Mouse (Mus musculus) ES-Bruce4 (cell line): ENCODE measurements around the gene Bmpr2.

ENCODE experiments used
- CTCF ChIP-seq: IDR thresholded peaks from one replicate; pipeline ENCODE4 v1.8.1; 2011; ENCODE audit warnings: low read depth, low read length
- EP300 ChIP-seq: IDR thresholded peaks from 2 replicates; pipeline ENCODE4 v1.6.1; 2011; ENCODE audit warnings: low read depth, low read length; ENCODE audit not compliant: insufficient read depth
- POLR2A ChIP-seq: IDR thresholded peaks from one replicate; pipeline ENCODE4 v1.8.1; 2011; ENCODE audit warnings: low read length; ENCODE audit not compliant: insufficient read depth

DNA sequence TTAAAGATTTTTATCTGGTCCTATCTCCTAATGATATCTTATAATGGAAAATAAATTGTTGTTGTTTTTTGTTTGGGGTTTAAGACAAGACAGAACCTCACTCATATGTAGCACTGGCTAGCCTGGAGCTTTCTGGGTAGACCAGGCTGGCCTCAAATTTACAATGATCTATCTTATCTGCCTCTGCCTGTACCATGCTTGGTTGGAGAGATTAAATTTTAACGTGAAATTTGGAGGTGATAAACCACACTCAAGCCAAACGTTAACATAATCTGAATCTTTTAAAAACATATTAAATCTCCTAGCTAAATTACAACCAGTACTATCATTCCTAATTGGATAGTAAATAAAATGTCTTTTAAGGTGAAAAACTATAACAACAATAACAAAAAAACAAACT, 66.2 kb downstream of the Bmpr2 start:
- TF ChIP-seq CTCF: no peak
- TF ChIP-seq POLR2A: no peak
- no peak for TF ChIP-seq EP300
